Mouse (Mus musculus): ENCODE results near the gene Dapk1. TPM values are rescaled to one million over a fixed set of nuclear protein-coding genes. Genes with fewer than 3 reads are reported as not detected.

The Dapk1 gene
- polyA plus RNA-seq (2015; fragmentation: Nextera tagmentation; extraction: Ambion mirVana) = 9.7 and 10.1 TPM in 2 replicates

GRCm38 (mm10) chr13:60601436-60602415, at the start of gene Dapk1:
Dapk1 (plus strand) TSS chr13:60601947.
- no peaks in the 10 kb centered on the region for H3K36me3 ChIP-seq (replicated peaks; ENCODE audit: insufficient read depth, low read length)
- TF ChIP-seq EP300 (IDR thresholded peaks at IDR 0.05; ENCODE audit: low read depth) (peak; percentile 71), CTCF (IDR thresholded peaks at IDR 0.05; ENCODE audit: low read depth) (peak; percentile 58)
- DNase-seq = peak; percentile 83
- peaks cover 7% of the 10 kb centered on the region for H3K4me1 ChIP-seq (ENCODE audit: insufficient read depth)
- H3K27me3 ChIP-seq (ENCODE audit: insufficient read depth, low read length) = no peaks in the 10 kb centered on the region
- no peaks in the 10 kb centered on the region for H3K9me3 ChIP-seq (ENCODE audit: low read length)
- peak within 1 kb of the TSS; percentile 80 for H3K9ac ChIP-seq (replicated peaks)
- H3K27ac ChIP-seq (ENCODE audit: low read depth) = peak within 1 kb of the TSS; percentile 75
- peak within 1 kb of the TSS; percentile 60 for H3K4me3 ChIP-seq (ENCODE audit: low read depth, low read length)
- H3K4me2 ChIP-seq (ENCODE audit: low read depth, low read length) = peak within 1 kb of the TSS; percentile 69
- peak; percentile 83 for ATAC-seq
- WGBS (ENCODE audit: insufficient replicate concordance) = under 1% methylated on average over 55 of the region's 90 CpGs

- Histone ChIP-seq H3K27me3 (ENCODE audit: insufficient read depth, low read length) (no peaks in the 10 kb centered on the region), H3K27ac (ENCODE audit: low read depth) (no peak overlapping the region), H3K4me3 (ENCODE audit: low read depth, low read length) (no peak overlapping the region), H3K9ac (replicated peaks) (no peak overlapping the region), H3K9me3 (ENCODE audit: low read length) (no peaks in the 10 kb centered on the region), H3K4me1 (ENCODE audit: insufficient read depth) (no peaks in the 10 kb centered on the region), H3K4me2 (ENCODE audit: low read depth, low read length) (no peak overlapping the region), H3K36me3 (replicated peaks; ENCODE audit: insufficient read depth, low read length) (no peaks in the 10 kb centered on the region)
- DNase-seq = no peak
- WGBS (ENCODE audit: insufficient replicate concordance) = 60% methylated on average over 3 of the region's 3 CpGs
- no peak for TF ChIP-seq CTCF (IDR thresholded peaks at IDR 0.05; ENCODE audit: low read depth)
- TF ChIP-seq EP300 (IDR thresholded peaks at IDR 0.05; ENCODE audit: low read depth) = no peak
- ATAC-seq = no peak
Measured at GRCm38 (mm10) chr13:60553326-60553725, 48.4 kb upstream of the Dapk1 start.

GRCm38 (mm10) chr13:60556476-60556875, 45.3 kb upstream of the Dapk1 start:
- Histone ChIP-seq H3K4me3 (ENCODE audit: low read depth, low read length) (no peak overlapping the region), H3K4me1 (ENCODE audit: insufficient read depth) (no peaks in the 10 kb centered on the region), H3K36me3 (replicated peaks; ENCODE audit: insufficient read depth, low read length) (no peaks in the 10 kb centered on the region), H3K27ac (ENCODE audit: low read depth) (no peak overlapping the region), H3K4me2 (ENCODE audit: low read depth, low read length) (no peak overlapping the region), H3K9me3 (ENCODE audit: low read length) (no peaks in the 10 kb centered on the region), H3K27me3 (ENCODE audit: insufficient read depth, low read length) (no peaks in the 10 kb centered on the region), H3K9ac (replicated peaks) (no peak overlapping the region)
- ATAC-seq (no peak), DNase-seq (no peak)
- TF ChIP-seq CTCF (IDR thresholded peaks at IDR 0.05; ENCODE audit: low read depth) (no peak), EP300 (IDR thresholded peaks at IDR 0.05; ENCODE audit: low read depth) (no peak)

GRCm38 (mm10) chr13:60556911-60557310, 44.8 kb upstream of the Dapk1 start:
- DNase-seq = no peak
- no peak overlapping the region for H3K9ac ChIP-seq (replicated peaks)
- H3K27ac ChIP-seq (ENCODE audit: low read depth) = no peak overlapping the region
- H3K9me3 ChIP-seq (ENCODE audit: low read length) = no peaks in the 10 kb centered on the region
- no peak overlapping the region for H3K4me2 ChIP-seq (ENCODE audit: low read depth, low read length)
- no peaks in the 10 kb centered on the region for H3K27me3 ChIP-seq (ENCODE audit: insufficient read depth, low read length)
- TF ChIP-seq EP300 (IDR thresholded peaks at IDR 0.05; ENCODE audit: low read depth) (no peak), CTCF (IDR thresholded peaks at IDR 0.05; ENCODE audit: low read depth) (no peak)
- H3K4me1 ChIP-seq (ENCODE audit: insufficient read depth) = no peaks in the 10 kb centered on the region
- no peak for ATAC-seq
- no peak overlapping the region for H3K4me3 ChIP-seq (ENCODE audit: low read depth, low read length)
- H3K36me3 ChIP-seq (replicated peaks; ENCODE audit: insufficient read depth, low read length) = no peaks in the 10 kb centered on the region

- Histone ChIP-seq H3K36me3 (replicated peaks; ENCODE audit: insufficient read depth, low read length) (no peaks in the 10 kb centered on the region), H3K27ac (ENCODE audit: low read depth) (no peak overlapping the region), H3K4me3 (ENCODE audit: low read depth, low read length) (no peak overlapping the region), H3K4me2 (ENCODE audit: low read depth, low read length) (no peak overlapping the region), H3K9ac (replicated peaks) (no peak overlapping the region), H3K9me3 (ENCODE audit: low read length) (no peaks in the 10 kb centered on the region), H3K4me1 (ENCODE audit: insufficient read depth) (no peaks in the 10 kb centered on the region), H3K27me3 (ENCODE audit: insufficient read depth, low read length) (no peaks in the 10 kb centered on the region)
- DNase-seq (no peak), ATAC-seq (no peak)
- TF ChIP-seq CTCF (IDR thresholded peaks at IDR 0.05; ENCODE audit: low read depth) (no peak), EP300 (IDR thresholded peaks at IDR 0.05; ENCODE audit: low read depth) (no peak)
- 48% methylated on average over 6 of the region's 6 CpGs for WGBS (ENCODE audit: insufficient replicate concordance)
Measured at GRCm38 (mm10) chr13:60564303-60564702, 37.4 kb upstream of the Dapk1 start.

GRCm38 (mm10) chr13:60568934-60569548, 32.7 kb upstream of the Dapk1 start:
- no peak for ATAC-seq
- TF ChIP-seq CTCF (IDR thresholded peaks at IDR 0.05; ENCODE audit: low read depth) (no peak), EP300 (IDR thresholded peaks at IDR 0.05; ENCODE audit: low read depth) (no peak)

More at GRCm38 (mm10) chr13:60568934-60569548, 32.7 kb upstream of the Dapk1 start:
- 79% methylated on average over 1 of the region's 1 CpGs for WGBS (ENCODE audit: insufficient replicate concordance)
- H3K4me2 ChIP-seq (ENCODE audit: low read depth, low read length) = no peak overlapping the region
- H3K9ac ChIP-seq (replicated peaks) = no peak overlapping the region
- H3K9me3 ChIP-seq (ENCODE audit: low read length) = no peaks in the 10 kb centered on the region
- H3K36me3 ChIP-seq (replicated peaks; ENCODE audit: insufficient read depth, low read length) = no peaks in the 10 kb centered on the region
- DNase-seq = no peak
- H3K27me3 ChIP-seq (ENCODE audit: insufficient read depth, low read length) = no peaks in the 10 kb centered on the region
- no peak overlapping the region for H3K27ac ChIP-seq (ENCODE audit: low read depth)
- no peak overlapping the region for H3K4me3 ChIP-seq (ENCODE audit: low read depth, low read length)
- H3K4me1 ChIP-seq (ENCODE audit: insufficient read depth) = no peaks in the 10 kb centered on the region
